Mouse (Mus musculus) midbrain, embryonic 14.5 days (tissue): ENCODE measurements at regions not wholly inside any gene's neighbourhood (a gene's known extent, or its start where the extent isn't known, plus 50 kb on each side); places are given as distances from the start of the nearest gene placed in this dataset.

Source experiments
- ATAC-seq: fragments of 200-750 bp; cut with Nextera tagmentation; 2 replicates; pipeline ENCODE4 v1.8.0; 2017; ENCODE audit warnings: moderate number of reproducible peaks, moderate library complexity; ENCODE audit not compliant: low FRiP score, low TSS enrichment
- DNase-seq: peaks from one replicate; pipeline ENCODE4 v3.0.0-alpha.2; 2015
- H3K27ac ChIP-seq: fragments of 300-500 bp; sonication (generic); replicated peaks from 2 replicates; pipeline ENCODE4 v1.5.1; 2014; ENCODE audit warnings: mild to moderate bottlenecking, low read depth, low read length, moderate library complexity
- H3K27me3 ChIP-seq: fragments of 300-500 bp; sonication (generic); 2 replicates; pipeline ENCODE4 v1.6.1; 2014; ENCODE audit warnings: low read length, control low read depth, mixed read lengths; ENCODE audit not compliant: control insufficient read depth, insufficient read depth
- H3K36me3 ChIP-seq: fragments of 300-500 bp; sonication (generic); 2 replicates; pipeline ENCODE4 v1.6.1; 2014; ENCODE audit warnings: low read length, control low read depth; ENCODE audit not compliant: control insufficient read depth, insufficient read depth
- H3K4me1 ChIP-seq: fragments of 300-500 bp; sonication (generic); 2 replicates; pipeline ENCODE4 v1.6.1; 2014; ENCODE audit warnings: mild to moderate bottlenecking, antibody characterized with exemption, low read length, control low read depth; ENCODE audit not compliant: control insufficient read depth, insufficient read depth
- H3K4me2 ChIP-seq: fragments of 300-500 bp; sonication (generic); 2 replicates; pipeline ENCODE4 v1.6.1; 2014; ENCODE audit warnings: mild to moderate bottlenecking, low read length, moderate library complexity
- H3K4me3 ChIP-seq: fragments of 300-500 bp; sonication (generic); replicated peaks from 2 replicates; pipeline ENCODE4 v1.5.1; 2014; ENCODE audit warnings: low read depth, low read length
- H3K9ac ChIP-seq: fragments of 300-500 bp; sonication (generic); replicated peaks from 2 replicates; pipeline ENCODE4 v1.6.1; 2014; ENCODE audit warnings: mild to moderate bottlenecking, low read length, moderate library complexity
- H3K9me3 ChIP-seq: fragments of 300-500 bp; sonication (generic); 2 replicates; pipeline ENCODE4 v1.6.1; 2016; ENCODE audit warnings: low read length, control low read depth, mixed read lengths; ENCODE audit not compliant: control insufficient read depth
- WGBS: fragments of 180-500 bp; shearing (Covaris S2); extraction: QIAGEN DNeasy Blood & Tissue Kit; methylation state at CpG from one replicate; pipeline ENCODE4 v1.1.7; 2014; 5-methylcytosine and 5-hydroxymethylcytosine counted together

- 91% methylated on average over 2 of the region's 2 CpGs for WGBS
- Histone ChIP-seq H3K36me3 (no peaks in the 10 kb centered on the region), H3K9me3 (no peaks in the 10 kb centered on the region), H3K27ac (no peak overlapping the region), H3K4me2 (no peak overlapping the region), H3K4me3 (no peak overlapping the region), H3K27me3 (no peaks in the 10 kb centered on the region), H3K4me1 (no peaks in the 10 kb centered on the region), H3K9ac (no peak overlapping the region)
- DNase-seq (no peak), ATAC-seq (no peak)
These were observed 79.2 kb upstream of the Wls start for GRCm38 (mm10) chr3:159760293-159760692.

GRCm38 (mm10) chr3:159760949-159761348 lies 78.5 kb upstream of the Wls start:
- DNase-seq (no peak), ATAC-seq (no peak)
- Histone ChIP-seq H3K9me3 (no peaks in the 10 kb centered on the region), H3K9ac (no peak overlapping the region), H3K27ac (no peak overlapping the region), H3K4me3 (no peak overlapping the region), H3K4me2 (no peak overlapping the region), H3K27me3 (no peaks in the 10 kb centered on the region), H3K4me1 (no peaks in the 10 kb centered on the region), H3K36me3 (no peaks in the 10 kb centered on the region)
- 93% methylated on average over 2 of the region's 2 CpGs for WGBS

- Histone ChIP-seq H3K27me3 (no peaks in the 10 kb centered on the region), H3K4me2 (peak overlapping the region; percentile 31), H3K9ac (no peak overlapping the region), H3K4me3 (no peak overlapping the region), H3K4me1 (peaks cover 9% of the 10 kb centered on the region), H3K36me3 (no peaks in the 10 kb centered on the region), H3K9me3 (no peaks in the 10 kb centered on the region), H3K27ac (no peak overlapping the region)
- DNase-seq (peak; percentile 77), ATAC-seq (peak; percentile 77)
- WGBS, result 6% methylated on average over 13 of the region's 13 CpGs
These were observed 57.1 kb upstream of the Wls start for GRCm38 (mm10) chr3:159782222-159782844.

GRCm38 (mm10) chr3:159787776-159788175 lies 51.7 kb upstream of the Wls start:
- Histone ChIP-seq H3K4me3 (no peak overlapping the region), H3K36me3 (no peaks in the 10 kb centered on the region), H3K27ac (no peak overlapping the region), H3K4me1 (no peaks in the 10 kb centered on the region), H3K27me3 (no peaks in the 10 kb centered on the region), H3K9me3 (no peaks in the 10 kb centered on the region), H3K9ac (no peak overlapping the region), H3K4me2 (no peak overlapping the region)
- WGBS, result 39% methylated on average over 9 of the region's 9 CpGs
- ATAC-seq (0 out of 2 replicates have a peak, but pooled peaks have one; percentile 11), DNase-seq (no peak)
